Mouse (Mus musculus): ENCODE measurements around the gene Clk1. TPM values are rescaled to one million over a fixed set of nuclear protein-coding genes. Genes with fewer than 3 reads are reported as not detected.

Gene Clk1
- polyA plus RNA-seq, 1 experiment: 19.4 TPM

DNA sequence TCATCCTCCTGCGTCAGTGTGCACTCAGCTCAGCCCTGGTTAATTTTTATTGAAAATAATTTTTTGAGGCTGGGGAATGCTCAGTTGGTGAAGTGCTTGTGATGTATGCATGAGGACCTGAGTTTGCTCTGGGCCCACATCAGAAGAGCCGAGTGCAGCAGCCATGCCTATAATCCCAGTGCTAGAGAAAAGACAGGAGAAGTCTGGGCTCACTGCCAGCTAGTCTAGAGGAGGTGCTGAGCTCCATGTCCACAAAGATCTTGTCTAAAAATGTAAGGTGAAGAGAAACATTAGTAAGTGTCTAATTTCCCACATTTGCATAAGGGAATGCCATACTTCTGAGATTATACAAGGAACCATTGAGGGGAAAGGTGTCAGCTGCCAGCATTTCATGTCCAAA is 35.0 kb upstream of the Clk1 start:
- no peak for TF ChIP-seq TCF12 (IDR thresholded peaks at IDR 0.05; ENCODE audit: insufficient read depth, poor library complexity, severe bottlenecking)
- TF ChIP-seq E2F4 (IDR thresholded peaks at IDR 0.05; ENCODE audit: insufficient read depth): no peak
- TF ChIP-seq POLR2A (IDR thresholded peaks at IDR 0.05; ENCODE audit: insufficient read length, low read depth): no peak
- no peak for TF ChIP-seq REST (IDR thresholded peaks at IDR 0.05; ENCODE audit: insufficient read depth, insufficient read length)
- no peak for TF ChIP-seq CEBPB (IDR thresholded peaks at IDR 0.05; ENCODE audit: insufficient read depth, poor library complexity, severe bottlenecking)
- no peak for TF ChIP-seq POLR2AphosphoS2 (IDR thresholded peaks at IDR 0.05; ENCODE audit: insufficient read length, low read depth)

DNA sequence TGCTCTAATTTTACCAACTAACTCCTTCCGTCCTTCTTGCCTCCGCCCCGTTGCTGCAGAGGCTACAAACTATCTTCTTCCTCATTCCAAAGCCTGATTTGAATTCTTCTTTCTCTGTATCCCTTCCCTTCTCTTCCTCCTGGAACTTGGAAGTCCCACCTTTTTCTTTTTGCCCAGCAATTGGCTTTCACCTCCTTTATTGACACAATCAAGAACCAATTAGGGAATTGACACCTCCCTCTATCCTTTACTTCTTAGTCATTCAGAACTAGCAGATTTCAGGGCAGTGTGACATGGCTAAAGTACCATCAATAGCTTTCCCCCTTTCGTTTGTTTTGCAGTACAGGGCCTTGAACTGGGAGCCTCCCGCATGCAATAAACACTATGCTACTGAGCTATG is 34.3 kb upstream of the Clk1 start:
- peaks cover 51% of the 10 kb centered on the region for H3K36me3 ChIP-seq (ENCODE audit: control insufficient read depth, insufficient read depth)
- no peak overlapping the region for H3K4me2 ChIP-seq (ENCODE audit: low read depth)
- H3K79me2 ChIP-seq (ENCODE audit: control insufficient read depth, insufficient read depth): no peaks in the 10 kb centered on the region
- H3K4me3 ChIP-seq: no peak overlapping the region
- H3ac ChIP-seq (ENCODE audit: control insufficient read depth, insufficient read length): no peak overlapping the region
- no peaks in the 10 kb centered on the region for H3K27me3 ChIP-seq (ENCODE audit: control insufficient read depth, insufficient read depth, insufficient read length)
- TF ChIP-seq TCF3 (IDR thresholded peaks at IDR 0.05; ENCODE audit: insufficient read length, low read depth): no peak
- TF ChIP-seq CEBPB (IDR thresholded peaks at IDR 0.05; ENCODE audit: insufficient read depth, poor library complexity, severe bottlenecking): no peak
- no peak for TF ChIP-seq MYOG (IDR thresholded peaks at IDR 0.05; ENCODE audit: control insufficient read depth in 1 of 3, insufficient read depth in 1 of 3, insufficient read length in 2 of 3, low read depth in 2 of 3)
- no peak for TF ChIP-seq POLR2AphosphoS2 (IDR thresholded peaks at IDR 0.05; ENCODE audit: insufficient read length, low read depth)
- TF ChIP-seq REST (IDR thresholded peaks at IDR 0.05; ENCODE audit: insufficient read depth, insufficient read length): no peak
- no peak for TF ChIP-seq E2F4 (IDR thresholded peaks at IDR 0.05; ENCODE audit: insufficient read depth)

More for the DNA sequence above, 35.0 kb upstream of the Clk1 start:
- Histone ChIP-seq H3K36me3 (ENCODE audit: control insufficient read depth, insufficient read depth) (peaks cover 51% of the 10 kb centered on the region), H3K4me2 (ENCODE audit: low read depth) (no peak overlapping the region), H3K27me3 (ENCODE audit: control insufficient read depth, insufficient read depth, insufficient read length) (no peaks in the 10 kb centered on the region), H3ac (ENCODE audit: control insufficient read depth, insufficient read length) (no peak overlapping the region), H3K79me2 (ENCODE audit: control insufficient read depth, insufficient read depth) (no peaks in the 10 kb centered on the region), H3K4me3 (no peak overlapping the region)

DNA sequence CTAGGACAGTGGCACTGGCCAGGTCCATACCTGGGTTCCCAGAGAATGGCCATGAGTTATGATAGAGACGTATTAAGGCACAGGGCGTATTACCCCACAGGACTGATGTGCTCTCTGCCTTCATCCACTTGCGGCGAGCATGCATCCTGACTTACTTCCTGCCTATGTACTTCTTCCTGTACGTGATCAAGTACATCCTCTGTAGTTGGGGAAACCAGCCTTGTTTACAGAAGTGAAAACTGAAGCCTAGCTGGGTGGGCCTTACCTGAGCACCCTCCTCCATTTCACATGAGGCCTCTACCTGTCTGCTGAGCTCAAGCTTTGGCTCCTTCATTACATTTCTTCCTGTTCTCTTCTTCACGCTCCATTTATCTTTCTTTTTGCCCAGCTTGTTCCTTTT is 30.4 kb upstream of the Clk1 start:
- peaks cover 41% of the 10 kb centered on the region for H3K36me3 ChIP-seq (ENCODE audit: control insufficient read depth, insufficient read depth)
- H3ac ChIP-seq (ENCODE audit: control insufficient read depth, insufficient read length): no peak overlapping the region
- H3K4me3 ChIP-seq: no peak overlapping the region
- no peak overlapping the region for H3K4me2 ChIP-seq (ENCODE audit: low read depth)
- H3K79me2 ChIP-seq (ENCODE audit: control insufficient read depth, insufficient read depth): peaks cover 5% of the 10 kb centered on the region
- H3K27me3 ChIP-seq (ENCODE audit: control insufficient read depth, insufficient read depth, insufficient read length): no peaks in the 10 kb centered on the region
- TF ChIP-seq REST (IDR thresholded peaks at IDR 0.05; ENCODE audit: insufficient read depth, insufficient read length) (no peak), MYOG (IDR thresholded peaks at IDR 0.05; ENCODE audit: control insufficient read depth in 1 of 3, insufficient read depth in 1 of 3, insufficient read length in 2 of 3, low read depth in 2 of 3) (no peak), MAX (IDR thresholded peaks at IDR 0.05; ENCODE audit: low read depth) (no peak), USF1 (IDR thresholded peaks at IDR 0.05; ENCODE audit: low read depth) (no peak), TCF12 (IDR thresholded peaks at IDR 0.05; ENCODE audit: insufficient read depth, poor library complexity, severe bottlenecking) (no peak), POLR2A (IDR thresholded peaks at IDR 0.05; ENCODE audit: insufficient read length, low read depth) (no peak), POLR2AphosphoS2 (IDR thresholded peaks at IDR 0.05; ENCODE audit: insufficient read length, low read depth) (no peak), SRF (IDR thresholded peaks at IDR 0.05; ENCODE audit: control insufficient read depth, insufficient read length, low read depth) (no peak), TCF3 (IDR thresholded peaks at IDR 0.05; ENCODE audit: insufficient read length, low read depth) (no peak), MYOD1 (IDR thresholded peaks at IDR 0.05; ENCODE audit: control insufficient read depth in 1 of 3, insufficient read length in 2 of 3, low read depth in 2 of 3) (no peak), CEBPB (IDR thresholded peaks at IDR 0.05; ENCODE audit: insufficient read depth, poor library complexity, severe bottlenecking) (no peak), E2F4 (IDR thresholded peaks at IDR 0.05; ENCODE audit: insufficient read depth) (no peak)

DNA sequence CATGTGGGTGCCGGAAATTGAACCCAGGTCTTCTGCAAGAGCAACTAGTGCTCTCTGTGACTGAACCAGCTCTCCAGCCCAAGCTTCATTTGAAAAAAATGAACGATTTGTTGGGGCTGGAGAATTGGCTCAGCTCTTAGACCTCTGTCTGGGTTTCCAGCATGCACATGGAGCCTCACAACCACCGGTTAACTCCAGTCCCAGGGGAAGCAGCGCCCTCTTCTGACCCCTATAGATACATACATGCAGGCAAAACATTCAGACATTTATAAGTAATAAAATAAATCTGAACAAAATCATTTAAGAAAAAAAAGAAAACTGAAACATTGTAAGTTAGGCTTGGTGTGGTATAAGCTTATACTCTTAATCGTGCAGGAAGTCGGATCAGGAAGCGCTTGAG is 24.5 kb upstream of the Clk1 start:
- no peak overlapping the region for H3ac ChIP-seq (ENCODE audit: control insufficient read depth, insufficient read length)
- H3K36me3 ChIP-seq (ENCODE audit: control insufficient read depth, insufficient read depth): peaks cover 20% of the 10 kb centered on the region
- H3K4me2 ChIP-seq (ENCODE audit: low read depth): no peak overlapping the region
- H3K79me2 ChIP-seq (ENCODE audit: control insufficient read depth, insufficient read depth): peaks cover 42% of the 10 kb centered on the region
- no peak overlapping the region for H3K4me3 ChIP-seq
- H3K27me3 ChIP-seq (ENCODE audit: control insufficient read depth, insufficient read depth, insufficient read length): no peaks in the 10 kb centered on the region
- no peak for TF ChIP-seq TCF3 (IDR thresholded peaks at IDR 0.05; ENCODE audit: insufficient read length, low read depth)
- TF ChIP-seq MYOD1 (IDR thresholded peaks at IDR 0.05; ENCODE audit: control insufficient read depth in 1 of 3, insufficient read length in 2 of 3, low read depth in 2 of 3): no peak
- TF ChIP-seq CEBPB (IDR thresholded peaks at IDR 0.05; ENCODE audit: insufficient read depth, poor library complexity, severe bottlenecking): no peak
- no peak for TF ChIP-seq MYOG (IDR thresholded peaks at IDR 0.05; ENCODE audit: control insufficient read depth in 1 of 3, insufficient read depth in 1 of 3, insufficient read length in 2 of 3, low read depth in 2 of 3)
- no peak for TF ChIP-seq POLR2A (IDR thresholded peaks at IDR 0.05; ENCODE audit: insufficient read length, low read depth)

DNA sequence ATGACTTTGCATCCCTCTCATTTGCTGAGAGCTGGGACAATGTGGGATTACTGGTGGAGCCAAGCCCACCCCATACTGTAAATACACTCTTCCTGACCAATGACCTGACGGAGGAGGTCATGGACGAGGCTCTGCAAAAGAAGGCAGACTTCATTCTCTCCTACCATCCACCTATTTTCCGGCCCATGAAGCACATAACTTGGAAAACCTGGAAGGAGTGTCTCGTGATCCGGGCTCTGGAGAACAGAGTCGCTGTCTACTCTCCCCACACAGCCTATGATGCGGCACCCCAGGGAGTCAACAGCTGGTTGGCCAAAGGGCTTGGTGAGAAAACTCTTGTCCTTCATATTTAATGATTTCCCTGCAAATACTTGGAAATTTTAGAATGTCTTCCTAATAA is 23.9 kb upstream of the Clk1 start:
- Histone ChIP-seq H3K4me2 (ENCODE audit: low read depth) (no peak overlapping the region), H3K27me3 (ENCODE audit: control insufficient read depth, insufficient read depth, insufficient read length) (no peaks in the 10 kb centered on the region), H3K36me3 (ENCODE audit: control insufficient read depth, insufficient read depth) (peaks cover 14% of the 10 kb centered on the region), H3K79me2 (ENCODE audit: control insufficient read depth, insufficient read depth) (peaks cover 42% of the 10 kb centered on the region), H3K4me3 (no peak overlapping the region), H3ac (ENCODE audit: control insufficient read depth, insufficient read length) (no peak overlapping the region)
- TF ChIP-seq CEBPB (IDR thresholded peaks at IDR 0.05; ENCODE audit: insufficient read depth, poor library complexity, severe bottlenecking) (no peak), REST (IDR thresholded peaks at IDR 0.05; ENCODE audit: insufficient read depth, insufficient read length) (no peak), TCF12 (IDR thresholded peaks at IDR 0.05; ENCODE audit: insufficient read depth, poor library complexity, severe bottlenecking) (no peak), POLR2AphosphoS2 (IDR thresholded peaks at IDR 0.05; ENCODE audit: insufficient read length, low read depth) (no peak), MAX (IDR thresholded peaks at IDR 0.05; ENCODE audit: low read depth) (no peak), E2F4 (IDR thresholded peaks at IDR 0.05; ENCODE audit: insufficient read depth) (no peak), MYOD1 (IDR thresholded peaks at IDR 0.05; ENCODE audit: control insufficient read depth in 1 of 3, insufficient read length in 2 of 3, low read depth in 2 of 3) (no peak), MYOG (IDR thresholded peaks at IDR 0.05; ENCODE audit: control insufficient read depth in 1 of 3, insufficient read depth in 1 of 3, insufficient read length in 2 of 3, low read depth in 2 of 3) (no peak), TCF3 (IDR thresholded peaks at IDR 0.05; ENCODE audit: insufficient read length, low read depth) (no peak), SRF (IDR thresholded peaks at IDR 0.05; ENCODE audit: control insufficient read depth, insufficient read length, low read depth) (no peak)
